Mouse (Mus musculus) testis, adult 2 months (tissue): ENCODE data around the gene Polrmt.

Source experiments
- CTCF ChIP-seq: fragments of 200-500 bp; IDR thresholded peaks from 2 replicates; pipeline ENCODE4 v1.5.1; 2012; ENCODE audit warnings: low read depth, mild to moderate bottlenecking, inconsistent platforms, low read length, moderate library complexity; ENCODE audit not compliant: control insufficient read depth, insufficient read depth, insufficient replicate concordance
- POLR2A ChIP-seq: fragments of 200-500 bp; IDR thresholded peaks from 2 replicates; pipeline ENCODE4 v1.6.1; 2012; ENCODE audit warnings: low read depth, mild to moderate bottlenecking, inconsistent platforms, low read length, moderate library complexity; ENCODE audit not compliant: control insufficient read depth

GRCm38 (mm10) chr10:79713163-79713562 is 33.2 kb downstream of the Polrmt start:
- TF ChIP-seq CTCF, result no peak
- TF ChIP-seq POLR2A, result no peak
